Mouse (Mus musculus) MN1 (cell line): ENCODE measurements around the gene Rapgef6.

Experiments used
- DNase-seq: peaks from one replicate; pipeline ENCODE4 v3.0.0-alpha.2; 2016; ENCODE audit warnings: low spot score

Gene Rapgef6

GRCm38 (mm10) chr11:54735114-54735513 lies 212.5 kb downstream of the Rapgef6 start:
- DNase-seq, result no peak

- DNase-seq, result no peak
Observed at GRCm38 (mm10) chr11:54736903-54737302, 214.3 kb downstream of the Rapgef6 start.

- DNase-seq, result no peak
Observed at GRCm38 (mm10) chr11:54739012-54739750, 216.5 kb downstream of the Rapgef6 start.

- DNase-seq, result no peak
Observed at GRCm38 (mm10) chr11:54741330-54741729, 218.7 kb downstream of the Rapgef6 start.

- DNase-seq, result no peak
Observed at GRCm38 (mm10) chr11:54744231-54744630, 221.6 kb downstream of the Rapgef6 start.
